Mouse (Mus musculus) CH12.LX (cell line): ENCODE measurements around the gene Zdhhc13. TPM values are rescaled to one million over a fixed set of nuclear protein-coding genes. Genes with fewer than 3 reads are reported as not detected.

ENCODE experiments used
- DNase-seq: peaks from one replicate; pipeline ENCODE4 v3.0.0-alpha.2; 2013; ENCODE audit errors: extremely low read depth
- H3K27ac ChIP-seq: 2 replicates; pipeline ENCODE4 v1.5.1; 2012; ENCODE audit warnings: low read depth, mild to moderate bottlenecking, control low read depth, moderate library complexity; ENCODE audit not compliant: insufficient read depth
- H3K27me3 ChIP-seq: replicated peaks from 2 replicates; pipeline ENCODE3; 2012; ENCODE audit warnings: inconsistent platforms
- H3K36me3 ChIP-seq, 2 experiments: replicated peaks in 1 of 2; 2 replicates each; pipeline versions ENCODE3 to v1.6.1; 2012; ENCODE audit warnings: inconsistent platforms in 1 of 2, low read length in 1 of 2, mild to moderate bottlenecking in 1 of 2, mixed read lengths in 1 of 2, moderate library complexity in 1 of 2; ENCODE audit not compliant: control insufficient read depth in 1 of 2, insufficient read depth in 1 of 2
- H3K4me1 ChIP-seq, 2 experiments: 2 replicates each; pipeline ENCODE4 v1.6.1; 2012; ENCODE audit warnings: inconsistent platforms in 1 of 2, moderate library complexity in 1 of 2; ENCODE audit not compliant: insufficient read depth in 2 of 2, control insufficient read depth in 1 of 2
- H3K4me2 ChIP-seq: 2 replicates; pipeline ENCODE4 v1.6.1; 2012; ENCODE audit warnings: low read depth, mild to moderate bottlenecking, control low read depth; ENCODE audit not compliant: poor library complexity, insufficient read depth, severe bottlenecking
- H3K4me3 ChIP-seq, 3 experiments: fragments of 150-350 bp in 1 of 3; sonication (generic) in 1 of 3; replicated peaks in 1 of 3; 2 replicates each; pipeline versions ENCODE3 to v1.5.1; 2011 to 2012; ENCODE audit warnings: low read depth in 2 of 3, low read length in 2 of 3, mild to moderate bottlenecking in 2 of 3, moderate library complexity in 2 of 3, control low read depth in 1 of 3, improper control_type of control experiment in 1 of 3, inconsistent platforms in 1 of 3, mixed read lengths in 1 of 3; ENCODE audit not compliant: poor library complexity in 1 of 3
- H3K79me2 ChIP-seq: replicated peaks from 2 replicates; pipeline ENCODE4 v1.6.1; 2012; ENCODE audit warnings: mild to moderate bottlenecking, moderate library complexity; ENCODE audit not compliant: control insufficient read depth, poor library complexity, insufficient read depth, severe bottlenecking; ENCODE audit errors: extremely low read depth
- H3K9ac ChIP-seq: 2 replicates; pipeline ENCODE4 v1.6.1; 2012; ENCODE audit warnings: low read depth, mild to moderate bottlenecking, control low read depth, moderate library complexity; ENCODE audit not compliant: insufficient read depth
- H3K9me3 ChIP-seq: replicated peaks from 2 replicates; pipeline ENCODE3; 2012; ENCODE audit warnings: low read length, inconsistent platforms, mixed read lengths
- BHLHE40 ChIP-seq: IDR thresholded peaks from 2 replicates; pipeline ENCODE4 v1.6.1; 2011; ENCODE audit warnings: mild to moderate bottlenecking, low read depth, low read length, improper control_type of control experiment
- CHD1 ChIP-seq: IDR thresholded peaks from 2 replicates; pipeline ENCODE4 v1.6.1; 2012; ENCODE audit warnings: low read depth, low read length, improper control_type of control experiment, inconsistent platforms
- CTCF ChIP-seq, 2 experiments: IDR thresholded peaks in 1 of 2; conservative IDR thresholded peaks in 1 of 2; 2 replicates each; pipeline ENCODE4 v1.5.1; 2011 to 2012; ENCODE audit warnings: low read depth in 2 of 2, low read length in 2 of 2, improper control_type of control experiment in 1 of 2, inconsistent platforms in 1 of 2, mild to moderate bottlenecking in 1 of 2, moderate library complexity in 1 of 2
- IRF4 ChIP-seq: IDR thresholded peaks from 2 replicates; pipeline ENCODE4 v1.6.1; 2014; ENCODE audit warnings: low read depth, mild to moderate bottlenecking, inconsistent platforms, low read length, improper control_type of control experiment
- JUN ChIP-seq: IDR thresholded peaks from 2 replicates; pipeline ENCODE4 v1.6.1; 2011; ENCODE audit warnings: low read depth, mild to moderate bottlenecking, low read length, improper control_type of control experiment, moderate library complexity; ENCODE audit not compliant: insufficient read depth
- JUND ChIP-seq: conservative IDR thresholded peaks from 2 replicates; pipeline ENCODE4 v1.6.1; 2011; ENCODE audit warnings: low read depth, low read length, improper control_type of control experiment
- KAT2A ChIP-seq: IDR thresholded peaks from 2 replicates; pipeline ENCODE4 v1.6.1; 2012; ENCODE audit warnings: low read length, improper control_type of control experiment, inconsistent platforms; ENCODE audit not compliant: insufficient replicate concordance
- MAX ChIP-seq: IDR thresholded peaks from 2 replicates; pipeline ENCODE4 v1.6.1; 2011; ENCODE audit warnings: low read length, improper control_type of control experiment
- MEF2A ChIP-seq: IDR thresholded peaks from 2 replicates; pipeline ENCODE4 v1.6.1; 2014; ENCODE audit warnings: low read depth, mild to moderate bottlenecking, inconsistent platforms, low read length, improper control_type of control experiment, borderline replicate concordance
- MXI1 ChIP-seq: IDR thresholded peaks from 2 replicates; pipeline ENCODE4 v1.6.1; 2011; ENCODE audit warnings: mild to moderate bottlenecking, low read depth, low read length, improper control_type of control experiment
- MYC ChIP-seq: IDR thresholded peaks from 2 replicates; pipeline ENCODE4 v1.6.1; 2011; ENCODE audit warnings: low read depth, mild to moderate bottlenecking, improper control_type of control experiment, low read length
- NELFE ChIP-seq: IDR thresholded peaks from 2 replicates; pipeline ENCODE4 v1.6.1; 2011; ENCODE audit warnings: low read depth, low read length, improper control_type of control experiment
- NRF1 ChIP-seq: IDR thresholded peaks from 2 replicates; pipeline ENCODE4 v1.6.1; 2014; ENCODE audit warnings: low read depth, mild to moderate bottlenecking, inconsistent platforms, low read length, improper control_type of control experiment, moderate library complexity
- POLR2A ChIP-seq: IDR thresholded peaks from 2 replicates; pipeline ENCODE4 v1.6.1; 2011; ENCODE audit warnings: low read depth, mild to moderate bottlenecking, improper control_type of control experiment, low read length
- POLR2AphosphoS2 ChIP-seq: IDR thresholded peaks from 2 replicates; pipeline ENCODE4 v1.6.1; 2011; ENCODE audit warnings: low read depth, low read length, improper control_type of control experiment
- RAD21 ChIP-seq: IDR thresholded peaks from 2 replicates; pipeline ENCODE4 v1.6.1; 2011; ENCODE audit warnings: low read depth, mild to moderate bottlenecking, low read length, improper control_type of control experiment, moderate library complexity
- SMC3 ChIP-seq: IDR thresholded peaks from 2 replicates; pipeline ENCODE4 v1.6.1; 2011; ENCODE audit warnings: low read depth, low read length, improper control_type of control experiment
- dilution Hi-C: fragments of 300-500 bp; cut with MboI; formaldehyde crosslinking; loops from 2 replicates; pipeline ENCODE4 v1.14.3; 2020; ENCODE audit warnings: low sequenced_read_pairs; ENCODE audit not compliant: extremely low pct_unique_long_range_greater_than_20kb, extremely low pct_ligation_motif_present
- in situ Hi-C: fragments of 300-500 bp; cut with MboI; formaldehyde crosslinking; loops from 3 replicates; pipeline ENCODE4 v1.14.3; 2019; ENCODE audit warnings: low sequenced_read_pairs, low pct_ligation_motif_present, low pct_unique_long_range_greater_than_20kb, mixed read lengths
- polyA plus RNA-seq: library from polyadenylated mRNA; unstranded; fragments of >175 nt; gene quantifications from 2 replicates; pipeline ENCODE4 v1.2.1, GENCODE M21; 2012; ENCODE audit warnings: low read depth; ENCODE audit not compliant: insufficient read length
- total RNA-seq, 2 experiments: library from RNA; depleted of rRNA; stranded (reverse); fragments of 300-350 nt in 1 of 2; fragments of >200 nt in 1 of 2; gene quantifications; 2 replicates each; pipeline ENCODE4 v1.2.3; 2012 to 2014

Zdhhc13 gene
- total and polyA plus RNA-seq, 3 experiments, result 19.9 to 74.3 (median 32.3) TPM

DNA sequence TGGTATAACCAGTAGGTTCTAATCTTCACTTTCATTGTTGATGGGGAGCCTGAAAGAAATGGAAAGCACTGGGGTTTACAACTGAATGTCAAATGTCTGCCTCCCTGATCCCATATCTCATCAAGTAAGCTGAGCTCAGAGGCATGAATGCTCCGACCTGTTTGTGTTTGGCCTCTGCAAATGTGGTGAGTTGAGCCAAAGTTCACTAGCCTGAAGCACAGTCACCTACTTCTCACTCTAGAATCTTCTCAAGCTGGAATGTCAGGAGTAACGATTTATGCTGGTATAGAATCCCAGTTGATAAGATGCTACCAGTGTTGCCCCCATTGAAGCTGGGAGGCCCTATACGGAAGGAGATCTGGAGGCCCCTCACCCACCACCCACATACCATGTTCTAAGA, 33.0 kb upstream of the Zdhhc13 start:
- Histone ChIP-seq H3K4me1 (peaks cover 11 to 39% of the 10 kb centered on the region in 2 experiments), H3K27ac (no peak overlapping the region), H3K27me3 (peaks cover 4% of the 10 kb centered on the region), H3K9me3 (no peaks in the 10 kb centered on the region), H3K4me2 (no peak overlapping the region), H3K79me2 (no peaks in the 10 kb centered on the region), H3K9ac (no peak overlapping the region), H3K36me3 (no peaks in the 10 kb centered on the region), H3K4me3 (no peak overlapping the region)
- in situ Hi-C loops (loop anchor here (5.0 to 25.0 kb wide), 2 partner anchors 121 to 506 kb away; no protein-coding TSS in a partner anchor), dilution Hi-C loops (no loop called here)
- DNase-seq, result no peak
- TF ChIP-seq MEF2A (no peak), JUND (no peak), IRF4 (no peak), POLR2AphosphoS2 (no peak), NELFE (no peak), CHD1 (no peak), MXI1 (no peak)

DNA sequence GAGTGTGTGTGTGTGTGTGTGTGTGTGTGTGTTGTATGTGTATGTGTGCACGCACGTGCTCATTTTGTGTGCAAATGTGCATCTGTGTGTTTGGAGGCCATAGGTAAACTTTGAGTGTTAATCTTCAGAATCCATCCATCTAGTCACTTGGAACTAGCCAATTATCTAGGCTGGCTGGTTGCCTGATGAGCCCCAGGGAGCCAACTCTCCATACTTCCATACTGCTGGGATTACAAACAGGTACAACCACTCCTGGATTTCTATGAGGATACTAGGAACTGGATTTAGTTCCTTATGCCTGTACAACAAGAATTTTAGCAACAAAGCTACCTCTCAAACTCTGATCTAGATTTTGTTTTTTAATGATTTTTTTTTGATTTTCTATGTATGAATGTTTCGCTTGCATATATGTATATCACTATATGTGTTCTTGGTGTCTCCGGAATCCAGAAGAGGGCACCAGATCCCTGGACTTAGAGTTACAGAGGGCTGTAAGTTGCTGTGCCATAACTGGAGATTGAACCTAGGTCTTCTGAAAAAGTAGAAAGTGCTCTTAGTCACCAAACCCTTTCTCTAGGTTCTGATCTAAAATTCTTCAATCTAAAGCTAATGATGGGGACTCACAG, 32.4 kb upstream of the Zdhhc13 start:
- in situ Hi-C loops (loop anchor here (5.0 to 25.0 kb wide), 2 partner anchors 121 to 506 kb away; no protein-coding TSS in a partner anchor), dilution Hi-C loops (no loop called here)
- Histone ChIP-seq H3K4me1 (peaks cover 11 to 42% of the 10 kb centered on the region in 2 experiments), H3K9ac (no peak overlapping the region), H3K4me3 (no peak overlapping the region), H3K36me3 (no peaks in the 10 kb centered on the region), H3K9me3 (no peaks in the 10 kb centered on the region), H3K4me2 (no peak overlapping the region), H3K27me3 (peaks cover 4% of the 10 kb centered on the region), H3K27ac (no peak overlapping the region), H3K79me2 (no peaks in the 10 kb centered on the region)
- TF ChIP-seq MYC (no peak), POLR2A (no peak), CTCF (conservative IDR thresholded peaks at IDR 0.05 in 1 of 2, IDR thresholded peaks at IDR 0.05 in 1 of 2; ENCODE audit: low read depth in 2 of 2, low read length in 2 of 2) (peak in 1 of 2 experiments; percentile 44; a peak in 2 of 4 replicates), POLR2AphosphoS2 (no peak), SMC3 (peak; percentile 12; the same call in 1 of the 2 replicates), BHLHE40 (no peak), MAX (no peak), KAT2A (no peak), NRF1 (no peak), JUN (no peak), RAD21 (peak; percentile 55)
- DNase-seq, result no peak
